ENCODE assay signal across 28 mouse cellular contexts in the genomic region with DNA sequence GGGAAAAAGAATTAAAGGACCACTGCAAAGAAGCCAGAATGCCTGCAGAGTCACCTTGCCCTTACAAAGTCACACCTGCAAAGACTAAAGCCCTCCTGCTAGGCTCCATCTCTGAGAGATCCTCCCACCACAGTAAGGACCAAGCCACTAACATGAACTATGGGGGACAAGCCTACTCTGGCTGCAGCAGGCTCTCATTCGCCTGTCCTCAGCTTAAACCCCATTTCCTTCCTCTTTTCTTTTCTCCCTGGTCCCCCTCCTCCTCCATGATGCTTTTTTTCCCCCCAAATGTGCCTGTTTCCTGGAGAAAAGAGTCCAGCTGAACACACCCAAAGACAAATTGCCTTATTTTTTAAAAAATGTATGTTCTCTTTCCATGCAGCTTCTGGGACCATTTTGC. TPM values are rescaled to one million over a fixed set of nuclear protein-coding genes. Genes with fewer than 3 reads are reported as not detected.
DNase-seq lines count a peak whose midpoint lies in the region; ATAC-seq and TF ChIP-seq lines count a peak whose summit lies in the region.
"Had no signal": no experiment of that assay in that cellular context is flagged by ENCODE, and none has a peak within 500 bp of the region (broad histone marks: within the 10 kb centered on the region; RNA-seq: fewer than 3 reads in every experiment).

No protein-coding gene starts in this region.

- peaks cover 29 to 55% of the 10 kb centered on the region in 2 experiments for H3K4me1 ChIP-seq in heart, embryonic 14.5 days (ENCODE audit: control insufficient read depth in 2 of 2, insufficient read depth in 2 of 2, low read length in 2 of 2)
- H3K4me1 ChIP-seq in bone marrow macrophage, adult 2 months (ENCODE audit: control insufficient read depth, insufficient read depth, low read length), result peaks cover 79% of the 10 kb centered on the region
- peaks cover 96% of the 10 kb centered on the region for H3K4me1 ChIP-seq in megakaryocyte, embryonic 14.5 days
- H3K4me1 ChIP-seq: neural tube, embryonic 13.5 days had no signal

- DNase-seq in heart, adult 18-20 months, result no peak
- DNase-seq in A20 (ENCODE audit: low read depth, low spot score), result peak; percentile 40
- no peak for DNase-seq in cerebellum, postnatal 4 days (ENCODE audit: low spot score in 2 of 2)
- no peak for DNase-seq in lung, postnatal 10 days
- DNase-seq: adrenal gland, postnatal 25 days; cerebellum, adult 11 months; cerebellum, adult 9-11 months; gastrocnemius, postnatal 36 days; kidney, postnatal 25 days; layer of hippocampus, postnatal 36 days; lung, adult 18-20 months; lung, postnatal 14 days; retina, postnatal 1 day; right cerebral cortex, postnatal 25 days; spleen, adult 18-20 months had no signal

- H3K36me3 ChIP-seq in heart, embryonic 14.5 days (ENCODE audit: control insufficient read depth, insufficient read depth, low read length), result no peaks in the 10 kb centered on the region
- peaks cover 47% of the 10 kb centered on the region for H3K36me3 ChIP-seq in megakaryocyte, embryonic 14.5 days (replicated peaks; ENCODE audit: low read length)
- H3K36me3 ChIP-seq: embryonic facial prominence, embryonic 12.5 days; hindbrain, embryonic 10.5 days; limb, embryonic 12.5 days; neural tube, embryonic 13.5 days had no signal

- TF ChIP-seq POLR2A in bone marrow macrophage, adult 2 months (IDR thresholded peaks at IDR 0.05; ENCODE audit: borderline replicate concordance, low read depth, low read length), result no peak

- ATAC-seq in heart, embryonic 14.5 days (ENCODE audit: insufficient number of reproducible peaks, insufficient read depth, low FRiP score, low read depth), result no peak
- ATAC-seq: hindbrain, embryonic 16.5 days; intestine, postnatal 0 days; midbrain, embryonic 16.5 days had no signal

- H3K4me2 ChIP-seq in heart, embryonic 14.5 days (ENCODE audit: low read length), result no peak overlapping the region
- H3K4me2 ChIP-seq: embryonic facial prominence, embryonic 12.5 days; limb, embryonic 12.5 days; liver, embryonic 11.5 days; neural tube, embryonic 13.5 days had no signal

- peak overlapping the region; percentile 1; the same call in 1 of the 2 replicates for H3K9ac ChIP-seq in heart, embryonic 14.5 days (ENCODE audit: low read length)
- H3K9ac ChIP-seq: embryonic facial prominence, embryonic 12.5 days; limb, embryonic 12.5 days; neural tube, embryonic 13.5 days had no signal

- peak overlapping the region in 1 of 2 experiments; percentile 21; a peak in 1 of 4 replicates for H3K27ac ChIP-seq in heart, embryonic 14.5 days (replicated peaks in 1 of 2; ENCODE audit: control insufficient read depth in 1 of 2, insufficient read depth in 1 of 2, low read depth in 2 of 2, low read length in 2 of 2)
- peak overlapping the region; percentile 46 for H3K27ac ChIP-seq in bone marrow macrophage, adult 2 months (ENCODE audit: insufficient read depth, low read depth, low read length)
- H3K27ac ChIP-seq: embryonic facial prominence, embryonic 12.5 days; hindbrain, embryonic 10.5 days; layer of hippocampus, adult 2 months; limb, embryonic 12.5 days; neural tube, embryonic 13.5 days had no signal

- no peak overlapping the region for H3K4me3 ChIP-seq in heart, embryonic 14.5 days (ENCODE audit: control insufficient read depth in 1 of 2, insufficient read depth in 1 of 2, low read depth in 1 of 2, low read length in 2 of 2)
- no peak overlapping the region for H3K4me3 ChIP-seq in bone marrow macrophage, adult 2 months (ENCODE audit: insufficient read depth, low read length)
- H3K4me3 ChIP-seq in megakaryocyte, embryonic 14.5 days (replicated peaks), result peak overlapping the region; percentile 66
- H3K4me3 ChIP-seq: embryonic facial prominence, embryonic 12.5 days; hindbrain, embryonic 10.5 days; layer of hippocampus, adult 2 months; limb, embryonic 12.5 days; myocyte; neural tube, embryonic 13.5 days had no signal

- no peak for TF ChIP-seq CTCF in bone marrow macrophage, adult 2 months (IDR thresholded peaks at IDR 0.05; ENCODE audit: low read depth, low read length)

- 89% methylated on average over 1 of the region's 1 CpGs for WGBS in heart, embryonic 14.5 days

- no peaks in the 10 kb centered on the region for H3K27me3 ChIP-seq in heart, embryonic 14.5 days (ENCODE audit: control insufficient read depth, insufficient read depth, low read length)
- H3K27me3 ChIP-seq in megakaryocyte, embryonic 14.5 days (replicated peaks), result no peaks in the 10 kb centered on the region
- H3K27me3 ChIP-seq: embryonic facial prominence, embryonic 12.5 days; limb, embryonic 12.5 days; neural tube, embryonic 13.5 days had no signal

- H3K9me3 ChIP-seq in heart, embryonic 14.5 days (ENCODE audit: control insufficient read depth, low read length), result no peaks in the 10 kb centered on the region
- H3K9me3 ChIP-seq in megakaryocyte, embryonic 14.5 days, result no peaks in the 10 kb centered on the region
- H3K9me3 ChIP-seq: embryonic facial prominence, embryonic 12.5 days; hindbrain, embryonic 10.5 days; limb, embryonic 12.5 days; neural tube, embryonic 13.5 days had no signal

RNA-seq across cellular contexts. Expression of a gene that starts 21.5 kb away (rescaled TPM):
- polyA plus RNA-seq in heart, embryonic 14.5 days (2014; fragmentation: Nextera tagmentation; extraction: Ambion mirVana), result 24.2 and 26.2 TPM in 2 replicates
- 10 to 100 TPM; 49.3 to 51.0 TPM for total RNA-seq in heart, adult 18-20 months (2021)
- polyA plus RNA-seq in bone marrow macrophage, adult 2 months (2012; ENCODE audit: insufficient read depth, insufficient read length, missing spikeins), result 34.9 and 39.0 TPM in 2 replicates
- 88.6 and 107 TPM in 2 replicates for polyA plus RNA-seq in megakaryocyte, embryonic 14.5 days (2012; ENCODE audit: insufficient read depth, low replicate concordance)

RNA-seq across cellular contexts. Expression of a gene that starts 52.9 kb away (rescaled TPM):
- polyA plus RNA-seq in heart, embryonic 14.5 days (2014; fragmentation: Nextera tagmentation; extraction: Ambion mirVana), result 14.7 and 16.7 TPM in 2 replicates
- 10 to 100 TPM; 10.0 to 11.8 TPM for total RNA-seq in heart, adult 18-20 months (2021)
- 14.3 and 15.3 TPM in 2 replicates for polyA plus RNA-seq in bone marrow macrophage, adult 2 months (2012; ENCODE audit: insufficient read depth, insufficient read length, missing spikeins)
- polyA plus RNA-seq in megakaryocyte, embryonic 14.5 days (2012; ENCODE audit: insufficient read depth, low replicate concordance), result 1.0 and 1.4 TPM in 2 replicates
